Mouse (Mus musculus) inflammation-experienced regulatory T-cells, adult 16 weeks (primary cell): Measurements from ENCODE around the gene Wee1. TPM values are rescaled to one million over a fixed set of nuclear protein-coding genes. Genes with fewer than 3 reads are reported as not detected.

Experiments
- polyA plus RNA-seq: library from polyadenylated mRNA; unstranded; fragments of 100-300 nt; shearing (Covaris generic); gene quantifications from one replicate; pipeline ENCODE4 v1.2.1, GENCODE M21; 2017

Wee1 gene
- 3.1 TPM for polyA plus RNA-seq

GRCm38 (mm10) chr7:110121516-110122288 is at the start of gene Wee1:
Wee1 (plus strand) TSS chr7:110122046.

Other genes starting within 250 kb of the Wee1 start
- gene Dennd5a, start 161.6 kb upstream of the Wee1 start, polyA plus RNA-seq: 20.5 TPM
- gene Tmem41b, start 135.1 kb upstream of the Wee1 start, polyA plus RNA-seq: 57.9 TPM
- 38.1 TPM for gene Ipo7, start 103.8 kb upstream of the Wee1 start, polyA plus RNA-seq
- gene Zfp143, start 60.8 kb upstream of the Wee1 start, polyA plus RNA-seq: 52.1 TPM
- 96.7 TPM for gene Swap70, start 99.7 kb downstream of the Wee1 start, polyA plus RNA-seq